Mouse (Mus musculus) lung, postnatal 0 days (tissue): ENCODE data around the gene Gng7.

Experiments
- CTCF ChIP-seq: IDR thresholded peaks from 2 replicates; pipeline ENCODE4 v1.5.1; 2016; ENCODE audit warnings: antibody characterized with exemption, mild to moderate bottlenecking
- EP300 ChIP-seq: IDR thresholded peaks from 2 replicates; pipeline ENCODE4 v1.6.1; 2016; ENCODE audit warnings: antibody characterized with exemption, mild to moderate bottlenecking, control low read depth

GRCm38 (mm10) chr10:80899591-80900317 lies 115.0 kb downstream of the Gng7 start:
- TF ChIP-seq CTCF, result no peak
- no peak for TF ChIP-seq EP300
